ENCODE assay signal across 8 mouse cellular contexts in the genomic region with DNA sequence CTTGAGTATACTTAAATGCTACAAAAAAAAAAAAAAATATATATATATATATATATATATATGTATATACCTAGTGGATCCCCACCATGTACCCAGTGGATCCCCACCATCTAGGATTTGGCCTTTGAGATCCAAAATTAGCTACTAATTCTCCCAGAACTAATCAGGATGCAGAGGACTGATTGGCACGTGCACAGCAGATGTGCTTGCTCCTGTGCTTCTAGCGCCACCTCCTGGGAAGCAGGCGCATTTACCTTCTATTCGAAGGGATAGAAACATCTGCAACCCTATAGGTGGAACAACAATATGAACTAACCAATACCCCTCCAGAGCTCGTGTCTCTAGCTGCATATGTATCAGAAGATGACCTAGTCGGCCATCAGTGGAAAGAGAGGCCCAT. TPM values are rescaled to one million over a fixed set of nuclear protein-coding genes. Genes with fewer than 3 reads are reported as not detected.
DNase-seq lines count a peak whose midpoint lies in the region; ATAC-seq lines count a peak whose summit lies in the region.

No protein-coding gene starts in this region.

- WGBS in hindbrain, embryonic 15.5 days: 0% methylated on average over 6 of the region's 6 CpGs

- ATAC-seq in hindbrain, embryonic 15.5 days (ENCODE audit: low FRiP score, low read depth): peak; percentile 91

- H3K9me3 ChIP-seq in hindbrain, embryonic 15.5 days: no peaks in the 10 kb centered on the region

- no peak overlapping the region for H3K9ac ChIP-seq in hindbrain, embryonic 15.5 days

- H3K27me3 ChIP-seq in hindbrain, embryonic 15.5 days: no peaks in the 10 kb centered on the region

- peak; percentile 75 for DNase-seq in T-cell, adult 2 months (ENCODE audit: low spot score)
- DNase-seq in cerebellum, postnatal 36 days: peak; percentile 74 to 81
- DNase-seq in gastrocnemius, adult 18-20 months (ENCODE audit: low spot score): peak; percentile 78
- peak; percentile 55 to 56 for DNase-seq in layer of hippocampus, postnatal 36 days
- peak; percentile 81 for DNase-seq in lung, postnatal 25 days (ENCODE audit: low spot score)
- peak; percentile 63 for DNase-seq in retina, postnatal 7 days (ENCODE audit: low read depth, low spot score)
- peak; percentile 72 for DNase-seq in urinary bladder, postnatal 25 days (ENCODE audit: low spot score)

- no peaks in the 10 kb centered on the region for H3K4me1 ChIP-seq in hindbrain, embryonic 15.5 days (replicated peaks)

- H3K4me3 ChIP-seq in hindbrain, embryonic 15.5 days: no peak overlapping the region

- H3K27ac ChIP-seq in hindbrain, embryonic 15.5 days (replicated peaks): no peak overlapping the region

- no peaks in the 10 kb centered on the region for H3K36me3 ChIP-seq in hindbrain, embryonic 15.5 days

- H3K4me2 ChIP-seq in hindbrain, embryonic 15.5 days: no peak overlapping the region

RNA-seq across cellular contexts. Expression of gene Srsf7, which starts 27.1 kb away (rescaled TPM):
- 10 to 100 TPM; 26.3 to 31.9 TPM for total RNA-seq in gastrocnemius, adult 18-20 months (2021)
- 372 and 395 TPM in 2 replicates for polyA plus RNA-seq in hindbrain, embryonic 15.5 days (2015; fragmentation: Nextera tagmentation; extraction: Ambion mirVana)
- total RNA-seq in layer of hippocampus, postnatal 36 days (2021): 100 to 1,000 TPM; 134 to 140 TPM

RNA-seq across cellular contexts. Expression of gene Ttc39d, which starts 27.3 kb away (rescaled TPM):
- total RNA-seq in gastrocnemius, adult 18-20 months (2021): not detected
- polyA plus RNA-seq in hindbrain, embryonic 15.5 days (2015; fragmentation: Nextera tagmentation; extraction: Ambion mirVana): 0.08 and 0.29 TPM in 2 replicates
- under 1 TPM; 0.18 to 0.27 TPM for total RNA-seq in layer of hippocampus, postnatal 36 days (2021)

RNA-seq across cellular contexts. Expression of gene Gemin6, which starts 44.3 kb away (rescaled TPM):
- total RNA-seq in gastrocnemius, adult 18-20 months (2021): 1 to 10 TPM; 7.1 to 7.8 TPM
- polyA plus RNA-seq in hindbrain, embryonic 15.5 days (2015; fragmentation: Nextera tagmentation; extraction: Ambion mirVana): 17.6 and 23.8 TPM in 2 replicates
- 1 to 10 TPM; 5.6 to 6.1 TPM for total RNA-seq in layer of hippocampus, postnatal 36 days (2021)

RNA-seq across cellular contexts. Expression of gene Galm, which starts 52.7 kb away (rescaled TPM):
- 1 to 10 TPM; 2.5 to 2.8 TPM for total RNA-seq in gastrocnemius, adult 18-20 months (2021)
- 2.1 and 2.2 TPM in 2 replicates for polyA plus RNA-seq in hindbrain, embryonic 15.5 days (2015; fragmentation: Nextera tagmentation; extraction: Ambion mirVana)
- 1 to 10 TPM; 4.1 to 4.5 TPM for total RNA-seq in layer of hippocampus, postnatal 36 days (2021)

Comparison
In these comparisons a context has a peak if more than half of its experiments do, and no peak if none do; other contexts are left out.
1. RNA of gene Srsf7, which starts 27.1 kb away (total RNA-seq): 134 to 140 TPM in layer of hippocampus, postnatal 36 days; 26.3 to 31.9 TPM in gastrocnemius, adult 18-20 months; every median in the first group is over 4 times any median in the second.
2. Peak in every context shown above with its lines, with median percentiles within 50 percentile points of each other: DNase-seq.